Mouse (Mus musculus) midbrain, embryonic 13.5 days (tissue): Measurements from ENCODE around the gene Ttc41. TPM values are rescaled to one million over a fixed set of nuclear protein-coding genes. Genes with fewer than 3 reads are reported as not detected.
A peak's percentile ranks its signal among the peaks of the same experiment; 100 is the strongest.

Experiments
- ATAC-seq: fragments of 200-750 bp; cut with Nextera tagmentation; 2 replicates; pipeline ENCODE4 v1.8.0; 2017; ENCODE audit warnings: mild to moderate bottlenecking, moderate TSS enrichment, moderate library complexity
- H3K27ac ChIP-seq: fragments of 300-500 bp; sonication (generic); 2 replicates; pipeline ENCODE4 v1.5.1; 2015; ENCODE audit warnings: inconsistent platforms, mild to moderate bottlenecking, moderate library complexity
- H3K27me3 ChIP-seq: fragments of 300-500 bp; sonication (generic); 2 replicates; pipeline ENCODE4 v1.6.1; 2015; ENCODE audit warnings: mild to moderate bottlenecking, inconsistent platforms
- H3K36me3 ChIP-seq: fragments of 300-500 bp; sonication (generic); 2 replicates; pipeline ENCODE4 v1.6.1; 2015; ENCODE audit warnings: mild to moderate bottlenecking, inconsistent platforms
- H3K4me1 ChIP-seq: fragments of 300-500 bp; sonication (generic); replicated peaks from 2 replicates; pipeline ENCODE4 v1.6.1; 2015; ENCODE audit warnings: inconsistent platforms
- H3K4me2 ChIP-seq: fragments of 300-500 bp; sonication (generic); replicated peaks from 2 replicates; pipeline ENCODE4 v1.6.1; 2015; ENCODE audit warnings: moderate library complexity, mild to moderate bottlenecking, inconsistent platforms
- H3K4me3 ChIP-seq: fragments of 300-500 bp; sonication (generic); replicated peaks from 2 replicates; pipeline ENCODE4 v1.5.1; 2015; ENCODE audit warnings: mild to moderate bottlenecking, inconsistent platforms
- H3K9ac ChIP-seq: fragments of 300-500 bp; sonication (generic); replicated peaks from 2 replicates; pipeline ENCODE4 v1.6.1; 2015; ENCODE audit warnings: mild to moderate bottlenecking, inconsistent platforms
- H3K9me3 ChIP-seq: fragments of 300-500 bp; sonication (generic); 2 replicates; pipeline ENCODE4 v1.6.1; 2016; ENCODE audit warnings: mild to moderate bottlenecking, inconsistent platforms
- WGBS: fragments of 180-500 bp; shearing (Covaris S2); methylation state at CpG from one replicate; pipeline ENCODE4 v1.1.7; 2015; 5-methylcytosine and 5-hydroxymethylcytosine counted together
- polyA plus RNA-seq: library from polyadenylated mRNA; unstranded; fragments of >200 nt; fragmentation: Nextera tagmentation; extraction: Ambion mirVana; gene quantifications from 2 replicates; pipeline ENCODE4 v1.2.1, GENCODE M21; 2015

Ttc41 gene
- polyA plus RNA-seq, 1 experiment from 2014 or later, result 2.4 TPM

GRCm38 (mm10) chr10:86705922-86706752 lies 526 bp downstream of the Ttc41 start:
- peak; percentile 89 for ATAC-seq
- H3K27ac ChIP-seq, result peak overlapping the region; percentile 93
- peaks cover 41% of the 10 kb centered on the region for H3K4me1 ChIP-seq
- no peaks in the 10 kb centered on the region for H3K27me3 ChIP-seq
- H3K36me3 ChIP-seq, result peaks cover 23% of the 10 kb centered on the region
- H3K9me3 ChIP-seq, result no peaks in the 10 kb centered on the region
- H3K4me3 ChIP-seq, result peak overlapping the region; percentile 93
- peak overlapping the region; percentile 71 for H3K9ac ChIP-seq
- peak overlapping the region; percentile 61 for H3K4me2 ChIP-seq
- 5% methylated on average over 33 of the region's 33 CpGs for WGBS

DNA sequence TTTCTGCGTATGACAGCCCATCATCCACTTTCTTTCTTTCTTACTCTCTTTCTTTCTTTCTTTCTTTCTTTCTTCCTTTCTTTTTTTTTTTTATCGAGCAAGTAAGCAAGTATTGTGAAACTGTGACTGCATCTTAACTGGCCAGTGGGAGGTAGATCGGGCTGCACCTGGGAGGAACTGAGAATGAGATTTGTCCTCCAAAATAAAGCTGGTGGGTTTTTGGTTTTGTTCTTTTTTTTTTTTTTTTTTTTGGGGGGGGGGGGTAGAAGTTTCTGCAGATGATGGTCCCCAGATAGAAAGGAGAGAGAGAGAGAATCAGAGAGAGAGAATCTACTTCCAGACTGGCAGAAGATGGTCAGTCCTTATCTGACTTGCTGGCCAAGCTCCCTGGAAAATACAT lies 1.5 kb downstream of the Ttc41 start:
- ATAC-seq, result no peak
- peak overlapping the region; percentile 61; the same call in 1 of the 2 replicates for H3K4me2 ChIP-seq
- peaks cover 33% of the 10 kb centered on the region for H3K4me1 ChIP-seq
- H3K36me3 ChIP-seq, result peaks cover 14% of the 10 kb centered on the region
- no peaks in the 10 kb centered on the region for H3K9me3 ChIP-seq
- H3K4me3 ChIP-seq, result no peak overlapping the region
- no peak overlapping the region for H3K9ac ChIP-seq
- 90% methylated on average over 3 of the region's 3 CpGs for WGBS
- H3K27me3 ChIP-seq, result no peaks in the 10 kb centered on the region
- no peak overlapping the region; the same call in 1 of the 2 replicates for H3K27ac ChIP-seq

- H3K4me2 ChIP-seq, result no peak overlapping the region
- ATAC-seq, result no peak
- WGBS, result 81% methylated on average over 3 of the region's 3 CpGs
- no peak overlapping the region for H3K27ac ChIP-seq
- no peaks in the 10 kb centered on the region for H3K9me3 ChIP-seq
- H3K9ac ChIP-seq, result no peak overlapping the region
- no peaks in the 10 kb centered on the region for H3K4me1 ChIP-seq
- H3K27me3 ChIP-seq, result no peaks in the 10 kb centered on the region
- no peak overlapping the region for H3K4me3 ChIP-seq
- no peaks in the 10 kb centered on the region for H3K36me3 ChIP-seq
Observed at GRCm38 (mm10) chr10:86712156-86712555, 6.5 kb downstream of the Ttc41 start.

- Histone ChIP-seq H3K4me1 (peaks cover 11% of the 10 kb centered on the region), H3K36me3 (no peaks in the 10 kb centered on the region), H3K4me2 (peak overlapping the region; percentile 56), H3K4me3 (peak overlapping the region; percentile 33), H3K9me3 (no peaks in the 10 kb centered on the region), H3K27ac (no peak overlapping the region), H3K9ac (peak overlapping the region; percentile 52; the same call in 1 of the 2 replicates), H3K27me3 (0 out of 2 replicates have a peak, but pooled peaks cover 3% of the 10 kb centered on the region)
- WGBS, result 8% methylated on average over 12 of the region's 12 CpGs
- peak; percentile 86 for ATAC-seq
Observed at GRCm38 (mm10) chr10:86727548-86727980, 22.0 kb downstream of the Ttc41 start.

GRCm38 (mm10) chr10:86728176-86728575 lies 22.6 kb downstream of the Ttc41 start:
- H3K27ac ChIP-seq, result no peak overlapping the region
- WGBS, result 97% methylated on average over 3 of the region's 3 CpGs
- no peak overlapping the region for H3K9ac ChIP-seq
- no peaks in the 10 kb centered on the region for H3K36me3 ChIP-seq
- no peak overlapping the region for H3K4me2 ChIP-seq
- no peak overlapping the region for H3K4me3 ChIP-seq
- ATAC-seq, result no peak
- peaks cover 11% of the 10 kb centered on the region for H3K4me1 ChIP-seq
- 0 out of 2 replicates have a peak, but pooled peaks cover 3% of the 10 kb centered on the region for H3K27me3 ChIP-seq
- H3K9me3 ChIP-seq, result no peaks in the 10 kb centered on the region

DNA sequence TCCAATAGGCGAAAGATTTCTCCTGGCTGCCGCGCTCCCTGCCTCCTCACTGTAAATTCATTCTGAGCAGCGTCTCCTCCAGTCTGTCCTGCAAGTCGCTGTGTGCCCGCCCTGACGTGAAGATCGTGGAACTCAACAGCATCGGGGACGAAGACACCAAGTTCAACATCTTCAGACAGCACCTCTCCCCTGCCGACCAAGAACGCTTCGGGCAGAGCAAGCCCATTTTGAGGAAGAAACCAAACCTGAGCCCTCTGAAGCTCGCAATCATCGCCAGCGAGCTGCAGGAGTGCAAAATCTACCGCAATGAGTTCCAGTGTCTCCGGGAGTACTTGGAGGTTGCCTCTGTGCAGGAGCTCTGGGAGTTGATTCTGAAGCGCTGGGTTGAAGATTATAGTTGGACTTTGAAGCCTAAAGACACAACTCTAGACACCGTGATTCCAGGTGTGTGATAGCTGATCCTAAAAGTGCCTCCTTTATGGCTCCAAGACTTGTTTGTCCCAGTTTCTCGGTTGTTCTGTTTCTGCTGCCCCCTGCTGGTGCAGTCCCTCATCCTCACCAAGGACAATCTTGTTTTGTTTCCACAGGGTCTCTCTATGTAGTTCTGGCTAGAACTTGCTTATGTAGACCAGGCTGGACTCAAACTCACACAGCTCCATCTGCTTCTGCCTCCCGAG lies 25.4 kb downstream of the Ttc41 start:
- Histone ChIP-seq H3K27ac (no peak overlapping the region), H3K9me3 (no peaks in the 10 kb centered on the region), H3K4me1 (peaks cover 11% of the 10 kb centered on the region), H3K27me3 (0 out of 2 replicates have a peak, but pooled peaks cover 3% of the 10 kb centered on the region), H3K36me3 (no peaks in the 10 kb centered on the region), H3K4me3 (peak overlapping the region; percentile 43), H3K9ac (peak overlapping the region; percentile 51), H3K4me2 (peak overlapping the region; percentile 59)
- 12% methylated on average over 22 of the region's 22 CpGs for WGBS
- peak; percentile 51; the same call in 1 of the 2 replicates for ATAC-seq

- Histone ChIP-seq H3K9ac (no peak overlapping the region), H3K36me3 (no peaks in the 10 kb centered on the region), H3K27me3 (0 out of 2 replicates have a peak, but pooled peaks cover 3% of the 10 kb centered on the region), H3K9me3 (no peaks in the 10 kb centered on the region), H3K4me3 (no peak overlapping the region), H3K27ac (no peak overlapping the region), H3K4me1 (peaks cover 11% of the 10 kb centered on the region), H3K4me2 (no peak overlapping the region)
- 61% methylated on average over 2 of the region's 2 CpGs for WGBS
- no peak for ATAC-seq
Observed at GRCm38 (mm10) chr10:86731500-86731863, 25.9 kb downstream of the Ttc41 start.

- no peaks in the 10 kb centered on the region for H3K36me3 ChIP-seq
- H3K27me3 ChIP-seq, result 0 out of 2 replicates have a peak, but pooled peaks cover 2% of the 10 kb centered on the region
- no peak overlapping the region for H3K4me2 ChIP-seq
- H3K9me3 ChIP-seq, result no peaks in the 10 kb centered on the region
- ATAC-seq, result no peak
- H3K4me1 ChIP-seq, result no peaks in the 10 kb centered on the region
- no peak overlapping the region for H3K4me3 ChIP-seq
- no peak overlapping the region for H3K9ac ChIP-seq
- WGBS, result 92% methylated on average over 4 of the region's 4 CpGs
- H3K27ac ChIP-seq, result no peak overlapping the region
Observed at GRCm38 (mm10) chr10:86735036-86735435, 29.4 kb downstream of the Ttc41 start.

DNA sequence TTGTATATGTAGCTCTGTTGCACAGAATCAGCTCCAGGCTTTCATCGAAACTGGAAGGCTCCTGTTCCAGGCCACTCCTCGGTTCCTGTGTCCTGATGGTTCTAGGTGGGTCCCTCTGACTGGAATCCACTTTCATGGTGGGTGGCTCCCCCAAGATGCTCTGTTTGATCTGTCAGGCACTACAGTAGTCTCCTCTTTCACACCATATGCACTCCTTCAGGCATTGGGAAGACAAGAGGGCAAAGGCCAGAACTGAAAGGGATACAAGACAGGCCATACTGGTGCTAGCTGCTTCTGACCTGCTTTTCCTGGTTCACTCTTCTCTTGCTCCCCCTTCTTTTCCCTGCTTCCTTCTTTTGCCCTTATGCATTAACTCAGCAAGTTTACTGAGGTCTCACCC lies 37.3 kb downstream of the Ttc41 start:
- Histone ChIP-seq H3K4me2 (no peak overlapping the region), H3K27ac (no peak overlapping the region), H3K36me3 (no peaks in the 10 kb centered on the region), H3K4me3 (no peak overlapping the region), H3K27me3 (no peaks in the 10 kb centered on the region), H3K9ac (no peak overlapping the region), H3K4me1 (no peaks in the 10 kb centered on the region), H3K9me3 (no peaks in the 10 kb centered on the region)
- 97% methylated on average over 2 of the region's 2 CpGs for WGBS
- no peak for ATAC-seq

GRCm38 (mm10) chr10:86744306-86744705 lies 38.7 kb downstream of the Ttc41 start:
- H3K4me3 ChIP-seq, result no peak overlapping the region
- no peaks in the 10 kb centered on the region for H3K27me3 ChIP-seq
- H3K4me1 ChIP-seq, result no peaks in the 10 kb centered on the region
- H3K9me3 ChIP-seq, result no peaks in the 10 kb centered on the region
- no peak overlapping the region for H3K9ac ChIP-seq
- no peaks in the 10 kb centered on the region for H3K36me3 ChIP-seq
- no peak overlapping the region for H3K4me2 ChIP-seq
- WGBS, result 89% methylated on average over 7 of the region's 7 CpGs
- ATAC-seq, result no peak
- no peak overlapping the region for H3K27ac ChIP-seq

DNA sequence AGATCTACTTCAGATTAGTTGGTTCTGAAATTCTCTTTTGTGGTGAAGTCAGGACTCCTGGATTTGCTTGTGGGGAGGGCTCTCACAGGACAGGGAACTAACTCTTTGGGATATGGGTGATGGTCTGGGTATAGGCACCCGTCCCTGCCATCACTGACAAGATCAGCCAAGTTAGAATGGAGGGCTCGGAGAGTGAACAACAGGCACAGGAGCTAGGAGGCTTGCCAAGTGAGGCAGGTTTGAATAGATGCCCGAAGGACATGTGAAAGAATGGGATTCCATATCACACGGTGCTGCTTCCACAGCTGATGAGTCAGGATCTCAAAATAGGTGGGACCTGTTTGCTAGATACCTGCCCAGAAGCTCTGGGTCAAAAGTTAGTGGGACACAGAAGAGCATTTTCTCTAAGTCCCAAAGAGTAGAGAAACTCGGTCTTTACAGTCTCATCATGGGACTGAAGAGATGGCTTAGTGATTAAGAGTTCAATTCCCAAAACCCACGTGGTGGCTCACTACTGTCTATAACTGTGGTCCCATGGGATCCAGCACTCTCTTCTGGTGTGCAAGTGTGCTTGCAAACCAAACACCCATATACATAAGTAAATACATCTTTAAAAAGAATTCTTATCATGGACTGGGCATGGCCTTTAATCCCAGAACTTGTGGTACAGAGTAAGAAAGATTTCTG lies 50.3 kb downstream of the Ttc41 start:
- H3K36me3 ChIP-seq, result no peaks in the 10 kb centered on the region
- H3K27ac ChIP-seq, result no peak overlapping the region
- H3K9ac ChIP-seq, result no peak overlapping the region
- no peak overlapping the region for H3K4me3 ChIP-seq
- 85% methylated on average over 6 of the region's 6 CpGs for WGBS
- no peak overlapping the region for H3K4me2 ChIP-seq
- no peaks in the 10 kb centered on the region for H3K4me1 ChIP-seq
- no peaks in the 10 kb centered on the region for H3K27me3 ChIP-seq
- H3K9me3 ChIP-seq, result no peaks in the 10 kb centered on the region
- no peak for ATAC-seq

- WGBS, result 93% methylated on average over 1 of the region's 1 CpGs
- no peaks in the 10 kb centered on the region for H3K9me3 ChIP-seq
- no peak overlapping the region for H3K4me3 ChIP-seq
- no peak overlapping the region for H3K27ac ChIP-seq
- H3K4me2 ChIP-seq, result no peak overlapping the region
- H3K4me1 ChIP-seq, result no peaks in the 10 kb centered on the region
- H3K36me3 ChIP-seq, result no peaks in the 10 kb centered on the region
- no peak for ATAC-seq
- no peak overlapping the region for H3K9ac ChIP-seq
- H3K27me3 ChIP-seq, result no peaks in the 10 kb centered on the region
Observed at GRCm38 (mm10) chr10:86757724-86758123, 52.1 kb downstream of the Ttc41 start.
